ENCODE assay signal across 7 mouse cellular contexts in the genomic region with DNA sequence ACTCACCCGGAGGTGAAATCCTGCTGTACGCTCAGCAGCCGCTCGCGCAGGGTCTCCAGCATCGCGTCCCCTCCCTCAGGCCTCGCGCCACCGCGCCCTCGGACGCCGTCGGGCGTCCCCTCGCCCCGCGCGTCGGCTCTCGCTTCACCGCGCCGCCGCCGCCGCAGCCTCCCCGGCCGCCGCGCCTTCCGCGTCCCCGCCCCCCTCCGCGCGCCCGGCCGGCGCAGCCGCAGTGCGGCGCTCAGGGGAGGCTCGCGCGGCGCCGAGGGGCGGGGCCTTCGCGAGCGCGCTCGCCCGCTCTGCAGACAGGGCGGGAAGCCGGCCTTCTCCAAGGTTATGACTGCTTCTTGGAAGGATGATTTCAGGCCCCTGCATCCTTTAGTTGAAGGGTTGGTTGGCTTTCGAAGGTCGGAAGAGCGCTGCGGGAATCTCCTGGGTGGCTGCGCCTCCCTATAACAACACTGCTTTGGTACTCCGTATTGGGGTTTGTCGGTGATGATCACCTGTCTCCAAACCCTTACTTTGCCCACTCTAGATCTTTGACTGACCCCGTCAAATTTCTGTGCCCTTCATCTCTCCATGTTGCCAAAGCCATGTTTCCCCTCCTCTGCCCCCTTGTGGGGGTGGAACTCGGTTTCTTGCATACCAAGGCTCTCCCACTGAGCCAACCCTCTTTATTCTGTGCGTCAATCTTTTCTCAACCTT. TPM values are rescaled to one million over a fixed set of nuclear protein-coding genes. Genes with fewer than 3 reads are reported as not detected.
DNase-seq lines count a peak whose midpoint lies in the region; ATAC-seq and TF ChIP-seq lines count a peak whose summit lies in the region.

A gene (minus strand): TSS at position 237 of the 705 bp plus-strand sequence.

- peak within 1 kb of the TSS; percentile 70 for H3K4me3 ChIP-seq in cortical plate, adult 2 months (ENCODE audit: insufficient read depth, low read length)

- H3K4me1 ChIP-seq in cortical plate, adult 2 months (ENCODE audit: control insufficient read depth, insufficient read depth, low read length): no peaks in the 10 kb centered on the region; the same call in 1 of the 2 replicates

- TF ChIP-seq POLR2A in cortical plate, adult 2 months (IDR thresholded peaks at IDR 0.05; ENCODE audit: extremely low read depth, insufficient read depth, low read length): peak; percentile 58; the same call in 1 of the 2 replicates

- peak within 1 kb of the TSS; percentile 82; the same call in 1 of the 2 replicates for H3K27ac ChIP-seq in cortical plate, adult 2 months (ENCODE audit: insufficient read depth, low read length)

- DNase-seq in adipocyte (ENCODE audit: low spot score): peak; percentile 71
- DNase-seq in gastrocnemius, postnatal 14 days: peak; percentile 81
- peak; percentile 47 to 75 for DNase-seq in left cerebral cortex, postnatal 25 days (ENCODE audit: low spot score in 2 of 2)
- peak; percentile 77 for DNase-seq in mesoderm, embryonic 11.5 days (ENCODE audit: low read depth, low spot score)
- peak; percentile 28 to 29 for DNase-seq in right cerebral cortex, postnatal 36 days (ENCODE audit: low spot score in 2 of 2)

- intact Hi-C loops in gastrocnemius, postnatal 14 days (cut with DNase I; ENCODE audit: low total_unique reads): no loop called here
- intact Hi-C loops in left cerebral cortex, postnatal 25 days (cut with DNase I): no loop called here

- TF ChIP-seq CTCF in cortical plate, adult 2 months (IDR thresholded peaks at IDR 0.05; ENCODE audit: extremely low read depth, insufficient read depth, low read length): no peak

- ATAC-seq in inflammation-experienced regulatory T-cells, adult 6 months: peak; percentile 83

RNA-seq across cellular contexts. Expression of the gene that starts here (rescaled TPM):
- 136 and 144 TPM in 2 replicates for polyA plus RNA-seq in cortical plate, adult 2 months (2012; rRNA removed)
- total RNA-seq in gastrocnemius, postnatal 14 days (2021): 10 to 100 TPM; 28.3 to 31.4 TPM
- 10 to 100 TPM in 2 of 3 experiments, 1 to 10 TPM in 1; 8.1 to 10.6 (median 10.0) TPM for polyA plus RNA-seq in inflammation-experienced regulatory T-cells, adult 6 months (2017; shearing (Covaris generic))
- total RNA-seq in left cerebral cortex, postnatal 25 days (2021): 10 to 100 TPM; 82.4 to 89.3 TPM

Comparison
In these comparisons a context has a peak if more than half of its experiments do, and no peak if none do; other contexts are left out.
1. Peak in every context shown above with its lines: DNase-seq, ATAC-seq, H3K4me3 ChIP-seq and H3K27ac ChIP-seq.
2. RNA of the gene that starts here (polyA plus RNA-seq): 136 to 144 TPM in cortical plate, adult 2 months; 8.1 to 10.6 TPM in inflammation-experienced regulatory T-cells, adult 6 months; every median in the first group is over 10 times any median in the second.
3. DNase-seq: peak in every context shown above with its lines; median percentile 81 in gastrocnemius, postnatal 14 days; 77 in mesoderm, embryonic 11.5 days; 71 in adipocyte; 61 in left cerebral cortex, postnatal 25 days; 28 in right cerebral cortex, postnatal 36 days.